In genomic region chr6:122602242-122602991, GRCm38 (mm10) we compare ENCODE assay signal across 8 mouse cellular contexts. TPM values are rescaled to one million over a fixed set of nuclear protein-coding genes. Genes with fewer than 3 reads are reported as not detected.
DNase-seq lines count a peak whose midpoint lies in the region; ATAC-seq and TF ChIP-seq lines count a peak whose summit lies in the region.

TSS of gene Apobec1 (minus strand) at chr6:122602444.

- no peak for TF ChIP-seq RAD21 in CH12.LX (IDR thresholded peaks at IDR 0.05; ENCODE audit: low read depth, low read length)

- H3K4me3 ChIP-seq in CH12.LX (replicated peaks in 1 of 3; ENCODE audit: low read depth in 2 of 3, low read length in 2 of 3, poor library complexity in 1 of 3), result peak within 1 kb of the TSS; percentile 66 to 98 (median 71)
- H3K4me3 ChIP-seq in forebrain, embryonic 12.5 days (replicated peaks), result peak within 1 kb of the TSS; percentile 39
- H3K4me3 ChIP-seq in heart, postnatal 0 days (ENCODE audit: low read depth, low read length), result peak within 1 kb of the TSS; percentile 69
- peak within 1 kb of the TSS; percentile 71 for H3K4me3 ChIP-seq in liver, embryonic 16.5 days (ENCODE audit: low read depth, low read length)
- H3K4me3 ChIP-seq in neural tube, embryonic 12.5 days, result peak within 1 kb of the TSS; percentile 31

- peak; percentile 76 for TF ChIP-seq POLR2A in CH12.LX (IDR thresholded peaks at IDR 0.05; ENCODE audit: low read depth, low read length)

- 10% methylated on average over 22 of the region's 22 CpGs for WGBS in forebrain, embryonic 12.5 days
- WGBS in heart, postnatal 0 days, result 2% methylated on average over 22 of the region's 22 CpGs
- 1% methylated on average over 22 of the region's 22 CpGs for WGBS in liver, embryonic 16.5 days (ENCODE audit: insufficient replicate concordance)
- 13% methylated on average over 22 of the region's 22 CpGs for WGBS in neural tube, embryonic 12.5 days

- peaks cover 39% of the 10 kb centered on the region for H3K79me2 ChIP-seq in CH12.LX (replicated peaks; ENCODE audit: control insufficient read depth, extremely low read depth, insufficient read depth, poor library complexity, severe bottlenecking)

- DNase-seq in CH12.LX (ENCODE audit: extremely low read depth), result peak; percentile 95
- peak; percentile 28 for DNase-seq in c-Kit-negative CD71-positive TER-119-positive erythroid progenitor cells, embryonic 14.5 days (ENCODE audit: low read depth, low spot score)
- DNase-seq in heart, postnatal 0 days (ENCODE audit: low spot score), result peak; percentile 77
- peak; percentile 73 to 83 for DNase-seq in kidney, postnatal 4 days
- peak; percentile 29 for DNase-seq in telencephalon, adult 2 months (ENCODE audit: low read depth, low spot score)

- dilution Hi-C loops in CH12.LX (cut with MboI; ENCODE audit: extremely low pct_ligation_motif_present, extremely low pct_unique_long_range_greater_than_20kb, low sequenced_read_pairs), result no loop called here

- in situ Hi-C loops in CH12.LX (cut with MboI; ENCODE audit: low pct_ligation_motif_present, low pct_unique_long_range_greater_than_20kb, low sequenced_read_pairs), result no loop called here

- H3K27ac ChIP-seq in CH12.LX (ENCODE audit: insufficient read depth, low read depth), result peak within 1 kb of the TSS; percentile 95
- no peak within 1 kb of the TSS for H3K27ac ChIP-seq in forebrain, embryonic 12.5 days
- H3K27ac ChIP-seq in heart, postnatal 0 days (ENCODE audit: low read depth), result peak within 1 kb of the TSS; percentile 78
- H3K27ac ChIP-seq in liver, embryonic 16.5 days (ENCODE audit: low read length), result peak within 1 kb of the TSS; percentile 78
- H3K27ac ChIP-seq in neural tube, embryonic 12.5 days, result no peak within 1 kb of the TSS

- TF ChIP-seq CTCF in CH12.LX (conservative IDR thresholded peaks at IDR 0.05 in 1 of 2, IDR thresholded peaks at IDR 0.05 in 1 of 2; ENCODE audit: low read depth in 2 of 2, low read length in 2 of 2), result no peak
- TF ChIP-seq CTCF in heart, postnatal 0 days (IDR thresholded peaks at IDR 0.05; ENCODE audit: low read depth), result no peak

- peaks cover 7 to 16% of the 10 kb centered on the region in 2 experiments for H3K36me3 ChIP-seq in CH12.LX (replicated peaks in 1 of 2; ENCODE audit: control insufficient read depth in 1 of 2, insufficient read depth in 1 of 2, low read length in 1 of 2)
- no peaks in the 10 kb centered on the region for H3K36me3 ChIP-seq in forebrain, embryonic 12.5 days (replicated peaks)
- no peaks in the 10 kb centered on the region for H3K36me3 ChIP-seq in heart, postnatal 0 days (replicated peaks; ENCODE audit: control insufficient read depth, insufficient read depth, low read length)
- H3K36me3 ChIP-seq in liver, embryonic 16.5 days (ENCODE audit: control insufficient read depth, insufficient read depth), result no peaks in the 10 kb centered on the region
- H3K36me3 ChIP-seq in neural tube, embryonic 12.5 days, result no peaks in the 10 kb centered on the region

- H3K4me1 ChIP-seq in CH12.LX (ENCODE audit: control insufficient read depth in 1 of 2, insufficient read depth in 2 of 2), result peaks cover 2 to 16% of the 10 kb centered on the region in 2 experiments; a peak in 2 of 4 replicates
- H3K4me1 ChIP-seq in forebrain, embryonic 12.5 days, result peaks cover 8% of the 10 kb centered on the region
- H3K4me1 ChIP-seq in heart, postnatal 0 days (ENCODE audit: control insufficient read depth, insufficient read depth), result no peaks in the 10 kb centered on the region
- no peaks in the 10 kb centered on the region for H3K4me1 ChIP-seq in liver, embryonic 16.5 days (ENCODE audit: control insufficient read depth, low read depth, low read length)
- no peaks in the 10 kb centered on the region for H3K4me1 ChIP-seq in neural tube, embryonic 12.5 days

- peak; percentile 68 for ATAC-seq in forebrain, embryonic 12.5 days (ENCODE audit: low FRiP score)
- ATAC-seq in heart, postnatal 0 days (ENCODE audit: insufficient read depth, low read depth), result peak; percentile 83
- peak; percentile 87 for ATAC-seq in liver, embryonic 16.5 days (ENCODE audit: low read depth)
- ATAC-seq in neural tube, embryonic 12.5 days (ENCODE audit: low FRiP score, low read depth), result peak; percentile 41; the same call in 1 of the 2 replicates

- no peaks in the 10 kb centered on the region for H3K27me3 ChIP-seq in CH12.LX (replicated peaks)
- no peaks in the 10 kb centered on the region for H3K27me3 ChIP-seq in forebrain, embryonic 12.5 days
- no peaks in the 10 kb centered on the region for H3K27me3 ChIP-seq in heart, postnatal 0 days (ENCODE audit: control insufficient read depth, insufficient read depth, low read length)
- H3K27me3 ChIP-seq in liver, embryonic 16.5 days (ENCODE audit: control insufficient read depth, insufficient read depth, low read depth, low read length), result no peaks in the 10 kb centered on the region
- H3K27me3 ChIP-seq in neural tube, embryonic 12.5 days (replicated peaks), result no peaks in the 10 kb centered on the region

- peak within 1 kb of the TSS; percentile 39 for H3K4me2 ChIP-seq in CH12.LX (ENCODE audit: insufficient read depth, low read depth, poor library complexity, severe bottlenecking)
- H3K4me2 ChIP-seq in forebrain, embryonic 12.5 days, result peak within 1 kb of the TSS; percentile 59
- peak within 1 kb of the TSS; percentile 79 for H3K4me2 ChIP-seq in heart, postnatal 0 days (ENCODE audit: low read depth, low read length)
- peak within 1 kb of the TSS; percentile 52 for H3K4me2 ChIP-seq in liver, embryonic 16.5 days (ENCODE audit: low read depth, low read length)
- peak within 1 kb of the TSS; percentile 63 for H3K4me2 ChIP-seq in neural tube, embryonic 12.5 days (replicated peaks)

- peak within 1 kb of the TSS; percentile 95 for H3K9ac ChIP-seq in CH12.LX (ENCODE audit: insufficient read depth, low read depth)
- peak within 1 kb of the TSS; percentile 59 for H3K9ac ChIP-seq in forebrain, embryonic 12.5 days
- H3K9ac ChIP-seq in heart, postnatal 0 days (replicated peaks; ENCODE audit: low read depth, low read length), result peak within 1 kb of the TSS; percentile 70
- peak within 1 kb of the TSS; percentile 69 for H3K9ac ChIP-seq in liver, embryonic 16.5 days (ENCODE audit: low read depth, low read length)
- peak within 1 kb of the TSS; percentile 42; the same call in 1 of the 2 replicates for H3K9ac ChIP-seq in neural tube, embryonic 12.5 days

- TF ChIP-seq EP300 in CH12.LX (IDR thresholded peaks at IDR 0.05; ENCODE audit: low read length), result no peak
- TF ChIP-seq EP300 in heart, postnatal 0 days (IDR thresholded peaks at IDR 0.05; ENCODE audit: low read depth), result no peak

- H3K9me3 ChIP-seq in CH12.LX (replicated peaks; ENCODE audit: low read length), result no peaks in the 10 kb centered on the region
- H3K9me3 ChIP-seq in forebrain, embryonic 12.5 days, result no peaks in the 10 kb centered on the region
- no peaks in the 10 kb centered on the region for H3K9me3 ChIP-seq in heart, postnatal 0 days (replicated peaks; ENCODE audit: control insufficient read depth, low read length)
- no peaks in the 10 kb centered on the region for H3K9me3 ChIP-seq in liver, embryonic 16.5 days (replicated peaks; ENCODE audit: control insufficient read depth, low read length)
- no peaks in the 10 kb centered on the region for H3K9me3 ChIP-seq in neural tube, embryonic 12.5 days

TF ChIP-seq in CH12.LX, 34 proteins besides CTCF, POLR2A, EP300 and RAD21 (continues in another document):
- TF ChIP-seq ZC3H11A (IDR thresholded peaks at IDR 0.05; ENCODE audit: low read depth, low read length), result no peak
- TF ChIP-seq TCF12 (IDR thresholded peaks at IDR 0.05; ENCODE audit: low read depth, low read length), result peak; percentile 64
- no peak for TF ChIP-seq JUND (conservative IDR thresholded peaks at IDR 0.05; ENCODE audit: low read depth, low read length)
- no peak for TF ChIP-seq ZNF384 (IDR thresholded peaks at IDR 0.05; ENCODE audit: low read depth, low read length)
- TF ChIP-seq ZKSCAN1 (IDR thresholded peaks at IDR 0.05; ENCODE audit: borderline replicate concordance, low read depth, low read length), result no peak
- TF ChIP-seq NELFE (IDR thresholded peaks at IDR 0.05; ENCODE audit: low read depth, low read length), result peak; percentile 85
- no peak for TF ChIP-seq PAX5 (IDR thresholded peaks at IDR 0.05; ENCODE audit: low read length)
- peak; percentile 60; the same call in 1 of the 2 replicates for TF ChIP-seq POLR2AphosphoS2 (IDR thresholded peaks at IDR 0.05; ENCODE audit: low read depth, low read length)
- TF ChIP-seq IRF4 (IDR thresholded peaks at IDR 0.05; ENCODE audit: low read depth, low read length), result peak; percentile 85
- TF ChIP-seq E2F4 (IDR thresholded peaks at IDR 0.05; ENCODE audit: insufficient replicate concordance, low read depth, low read length), result no peak; the same call in 1 of the 2 replicates
- peak; percentile 48; the same call in 1 of the 2 replicates for TF ChIP-seq UBTF (IDR thresholded peaks at IDR 0.05; ENCODE audit: low read depth, low read length)
- peak; percentile 95 for TF ChIP-seq SIN3A (IDR thresholded peaks at IDR 0.05; ENCODE audit: low read length)
- TF ChIP-seq USF2 (conservative IDR thresholded peaks at IDR 0.05; ENCODE audit: low read depth, low read length), result no peak
- no peak for TF ChIP-seq SMC3 (IDR thresholded peaks at IDR 0.05; ENCODE audit: low read depth, low read length)
- peak; percentile 42; the same call in 1 of the 2 replicates for TF ChIP-seq ELF1 (IDR thresholded peaks at IDR 0.05; ENCODE audit: low read depth, low read length)
- no peak for TF ChIP-seq JUN (IDR thresholded peaks at IDR 0.05; ENCODE audit: insufficient read depth, low read depth, low read length)
- TF ChIP-seq MYC (IDR thresholded peaks at IDR 0.05; ENCODE audit: low read depth, low read length), result no peak
- no peak for TF ChIP-seq KAT2A (IDR thresholded peaks at IDR 0.05; ENCODE audit: insufficient replicate concordance, low read length)
- no peak; the same call in 1 of the 2 replicates for TF ChIP-seq MAX (IDR thresholded peaks at IDR 0.05; ENCODE audit: low read length)
- no peak for TF ChIP-seq USF1 (IDR thresholded peaks at IDR 0.05; ENCODE audit: low read depth, low read length)
- 0 out of 2 replicates have a peak, but pooled peaks have one; percentile 35 for TF ChIP-seq MAZ (IDR thresholded peaks at IDR 0.05; ENCODE audit: low read depth, low read length)
- TF ChIP-seq CHD2 (IDR thresholded peaks at IDR 0.05; ENCODE audit: low read length), result 0 out of 2 replicates have a peak, but pooled peaks have one; percentile 24

RNA-seq across cellular contexts. Expression of gene Apobec1, which starts in this region (rescaled TPM):
- total RNA-seq in CH12.LX (2012; rRNA removed) (32.2 and 39.6 TPM in 2 replicates), CH12.LX (2014; rRNA removed) (42.6 and 46.2 TPM in 2 replicates)
- 34.4 and 41.9 TPM in 2 replicates for polyA plus RNA-seq in CH12.LX (2012; ENCODE audit: insufficient read length, low read depth)
- 1.6 and 1.9 TPM in 2 replicates for polyA plus RNA-seq in forebrain, embryonic 12.5 days (2016; fragmentation: Nextera tagmentation; extraction: Ambion mirVana)
- 21.0 and 30.9 TPM in 2 replicates for total RNA-seq in heart, postnatal 0 days (2014; rRNA removed; ENCODE audit: low replicate concordance)
- polyA plus RNA-seq in heart, postnatal 0 days (2015; fragmentation: Nextera tagmentation; extraction: Ambion mirVana), result 3.9 and 4.2 TPM in 2 replicates
- polyA plus RNA-seq in liver, embryonic 16.5 days (2015; fragmentation: Nextera tagmentation; extraction: Ambion mirVana), result 5.7 and 6.2 TPM in 2 replicates
- 1.2 and 2.1 TPM in 2 replicates for polyA plus RNA-seq in neural tube, embryonic 12.5 days (2016; fragmentation: Nextera tagmentation; extraction: Ambion mirVana)

Comparison
In these comparisons a context has a peak if more than half of its experiments do, and no peak if none do; other contexts are left out.
1. DNase-seq: peak in every context shown above with its lines; median percentile 95 in CH12.LX; 78 in kidney, postnatal 4 days; 77 in heart, postnatal 0 days; 29 in telencephalon, adult 2 months; 28 in c-Kit-negative CD71-positive TER-119-positive erythroid progenitor cells, embryonic 14.5 days.
2. H3K27ac ChIP-seq: peak in CH12.LX (single experiment), heart, postnatal 0 days (single experiment) and liver, embryonic 16.5 days (single experiment); none in forebrain, embryonic 12.5 days (single experiment) and neural tube, embryonic 12.5 days (single experiment).
3. H3K9ac ChIP-seq: peak in every context shown above with its lines; median percentile 95 in CH12.LX; 70 in heart, postnatal 0 days; 69 in liver, embryonic 16.5 days; 59 in forebrain, embryonic 12.5 days; 42 in neural tube, embryonic 12.5 days.
4. Peak in every context shown above with its lines, with median percentiles within 50 percentile points of each other: H3K4me2 ChIP-seq, H3K4me3 ChIP-seq and ATAC-seq.